ENCODE assay signal across 7 mouse cellular contexts in genomic region chr3:21633600-21634221, GRCm38 (mm10).
DNase-seq lines count a peak whose midpoint lies in the region; ATAC-seq and TF ChIP-seq lines count a peak whose summit lies in the region.

No protein-coding gene starts in this region.

- TF ChIP-seq CTCF in hindbrain, postnatal 0 days (IDR thresholded peaks at IDR 0.05; ENCODE audit: low read depth) = no peak

- H3K36me3 ChIP-seq in embryonic facial prominence, embryonic 12.5 days = no peaks in the 10 kb centered on the region
- H3K36me3 ChIP-seq in hindbrain, postnatal 0 days (ENCODE audit: insufficient read depth, low read length) = no peaks in the 10 kb centered on the region
- no peaks in the 10 kb centered on the region for H3K36me3 ChIP-seq in midbrain, embryonic 16.5 days (ENCODE audit: control insufficient read depth, insufficient read depth, low read length)

- H3K27me3 ChIP-seq in embryonic facial prominence, embryonic 12.5 days = no peaks in the 10 kb centered on the region
- no peaks in the 10 kb centered on the region for H3K27me3 ChIP-seq in hindbrain, postnatal 0 days (ENCODE audit: insufficient read depth, low read length)
- H3K27me3 ChIP-seq in midbrain, embryonic 16.5 days (ENCODE audit: control insufficient read depth, insufficient read depth, low read depth, low read length) = no peaks in the 10 kb centered on the region

- no peaks in the 10 kb centered on the region for H3K9me3 ChIP-seq in embryonic facial prominence, embryonic 12.5 days
- H3K9me3 ChIP-seq in hindbrain, postnatal 0 days (ENCODE audit: low read length) = no peaks in the 10 kb centered on the region
- H3K9me3 ChIP-seq in midbrain, embryonic 16.5 days (replicated peaks; ENCODE audit: control insufficient read depth, low read length, poor library complexity, severe bottlenecking) = no peaks in the 10 kb centered on the region

- H3K9ac ChIP-seq in embryonic facial prominence, embryonic 12.5 days = no peak overlapping the region
- no peak overlapping the region for H3K9ac ChIP-seq in hindbrain, postnatal 0 days (replicated peaks; ENCODE audit: low read length)
- no peak overlapping the region for H3K9ac ChIP-seq in midbrain, embryonic 16.5 days (ENCODE audit: low read depth, low read length)

- no peak for ATAC-seq in embryonic facial prominence, embryonic 12.5 days (ENCODE audit: insufficient number of reproducible peaks, insufficient read depth, low FRiP score, low TSS enrichment)
- peak; percentile 92 for ATAC-seq in hindbrain, postnatal 0 days
- ATAC-seq in midbrain, embryonic 16.5 days = peak; percentile 91
- no peak for ATAC-seq in activated CD4-positive, CD25-positive, alpha-beta regulatory T cell, adult 4 months

- H3K4me1 ChIP-seq in embryonic facial prominence, embryonic 12.5 days = no peaks in the 10 kb centered on the region
- no peaks in the 10 kb centered on the region for H3K4me1 ChIP-seq in hindbrain, postnatal 0 days (ENCODE audit: insufficient read depth, low read length)
- peaks cover 7% of the 10 kb centered on the region; the same call in 1 of the 2 replicates for H3K4me1 ChIP-seq in midbrain, embryonic 16.5 days (ENCODE audit: control insufficient read depth, insufficient read depth, low read length)

- intact Hi-C loops in left cerebral cortex, postnatal 14 days (cut with DNase I) = no loop called here

- WGBS in embryonic facial prominence, embryonic 12.5 days = 16% methylated on average over 1 of the region's 1 CpGs
- 12% methylated on average over 1 of the region's 1 CpGs for WGBS in hindbrain, postnatal 0 days
- WGBS in midbrain, embryonic 16.5 days = 45% methylated on average over 1 of the region's 1 CpGs

- H3K4me3 ChIP-seq in embryonic facial prominence, embryonic 12.5 days = no peak overlapping the region
- no peak overlapping the region for H3K4me3 ChIP-seq in hindbrain, postnatal 0 days (ENCODE audit: low read length)
- H3K4me3 ChIP-seq in midbrain, embryonic 16.5 days (ENCODE audit: low read depth, low read length) = no peak overlapping the region

- H3K27ac ChIP-seq in embryonic facial prominence, embryonic 12.5 days = 0 out of 2 replicates have a peak overlapping the region, but pooled peaks have one; percentile 36
- peak overlapping the region; percentile 28; the same call in 1 of the 2 replicates for H3K27ac ChIP-seq in hindbrain, postnatal 0 days
- peak overlapping the region; percentile 48 for H3K27ac ChIP-seq in midbrain, embryonic 16.5 days (ENCODE audit: low read length)

- H3K4me2 ChIP-seq in embryonic facial prominence, embryonic 12.5 days (replicated peaks) = no peak overlapping the region
- no peak overlapping the region for H3K4me2 ChIP-seq in hindbrain, postnatal 0 days (ENCODE audit: low read depth, low read length)
- H3K4me2 ChIP-seq in midbrain, embryonic 16.5 days (ENCODE audit: low read length) = no peak overlapping the region

- DNase-seq in left cerebral cortex, postnatal 14 days (ENCODE audit: low spot score in 2 of 2) = peak; percentile 19 to 32
- no peak for DNase-seq in left cerebral cortex, adult 11 months (ENCODE audit: low spot score)
- peak; percentile 69 for DNase-seq in hindbrain, postnatal 0 days (ENCODE audit: low spot score)
- DNase-seq in spleen, postnatal 4 days (ENCODE audit: low spot score in 2 of 2) = no peak

Comparison
In these comparisons a context has a peak if more than half of its experiments do, and no peak if none do; other contexts are left out.
1. DNase-seq: peak in left cerebral cortex, postnatal 14 days (2 of 2) and hindbrain, postnatal 0 days (single experiment); none in left cerebral cortex, adult 11 months (single experiment) and spleen, postnatal 4 days (0 of 2).
2. ATAC-seq: peak in hindbrain, postnatal 0 days (single experiment) and midbrain, embryonic 16.5 days (single experiment); none in embryonic facial prominence, embryonic 12.5 days (single experiment) and activated CD4-positive, CD25-positive, alpha-beta regulatory T cell, adult 4 months (single experiment).
3. Peak in every context shown above with its lines, with median percentiles within 50 percentile points of each other: H3K27ac ChIP-seq.